Mouse (Mus musculus) spleen, embryonic (tissue): ENCODE data around the gene Mertk.

ENCODE experiments used
- CTCF ChIA-PET: fragments of 350-600 bp; sonication (Branson Sonifier 250); formaldehyde crosslinking; loops from one replicate; lab custom pipeline; 2022; lab: Charles Lee

Gene Mertk

DNA sequence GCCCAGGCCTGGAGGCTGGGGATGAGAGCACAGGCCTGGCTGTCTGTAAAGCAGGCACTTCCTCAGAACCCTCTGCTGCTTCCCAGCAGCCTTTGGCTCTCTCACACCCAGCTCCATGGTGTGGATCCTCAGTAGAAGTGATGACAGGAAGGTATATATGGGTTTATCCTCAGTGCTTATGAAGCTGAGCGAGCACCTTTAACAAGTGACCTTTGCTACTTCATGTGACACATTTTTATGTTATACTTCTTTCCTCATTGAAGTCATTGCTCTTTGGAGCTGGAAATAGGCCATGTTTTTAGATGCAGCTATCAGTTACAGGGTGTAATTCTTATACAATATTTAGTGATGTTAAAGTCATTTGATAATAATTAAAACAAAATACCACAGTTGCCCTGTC is 67.0 kb downstream of the Mertk start:
- CTCF ChIA-PET, result no interaction called here

DNA sequence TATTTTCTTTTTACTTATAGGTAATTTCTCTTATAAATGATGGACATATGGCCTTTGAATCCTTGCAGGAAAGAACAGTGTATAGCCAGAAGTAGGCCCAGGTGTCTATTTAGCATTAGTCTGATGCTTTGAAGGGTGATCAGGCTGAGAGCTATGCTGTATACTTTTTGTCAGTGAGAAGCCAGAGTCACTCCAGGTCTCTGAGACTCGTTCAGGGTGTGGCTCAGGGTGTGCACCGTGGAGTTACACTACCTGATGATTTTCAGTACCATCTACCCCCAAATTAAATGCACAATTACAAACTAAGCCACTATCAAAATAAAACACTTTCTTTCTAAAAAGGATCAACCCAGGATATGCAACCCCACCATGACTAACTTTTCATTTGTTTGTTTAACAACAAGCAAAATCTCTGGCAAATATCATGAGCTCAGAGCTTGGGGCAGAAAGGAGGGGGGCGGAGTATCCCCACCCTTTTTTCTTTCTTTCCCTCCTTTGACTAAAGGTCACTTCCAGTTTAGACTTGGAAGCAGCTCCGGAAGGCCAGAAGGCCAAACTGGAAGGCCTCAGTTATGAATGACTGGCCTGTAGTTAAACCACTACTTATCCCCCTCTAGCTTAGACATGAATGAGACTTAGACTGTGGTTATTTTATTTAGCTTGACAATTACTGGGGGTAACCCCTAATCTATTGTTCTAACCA is 69.9 kb downstream of the Mertk start:
- CTCF ChIA-PET, result no interaction called here

DNA sequence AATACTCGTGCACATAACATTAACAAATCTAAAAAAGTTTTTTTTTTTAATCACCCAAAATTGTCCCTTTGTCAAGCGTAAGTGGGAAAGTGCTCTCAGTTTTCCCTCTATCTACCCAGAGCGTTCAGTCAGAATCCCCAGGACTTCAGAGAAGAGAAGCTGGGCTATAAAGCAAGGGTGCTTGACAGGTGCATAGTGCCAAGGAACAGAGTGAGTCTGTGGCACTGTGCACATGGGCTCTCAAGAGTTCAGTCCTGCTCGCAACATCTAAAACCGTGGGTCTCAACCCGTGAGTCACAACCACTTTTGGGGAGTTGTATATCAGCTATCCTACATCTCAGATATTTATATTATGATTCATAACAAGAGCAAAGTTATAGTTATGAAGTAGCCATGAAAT is 71.8 kb downstream of the Mertk start:
- CTCF ChIA-PET, result no interaction called here

DNA sequence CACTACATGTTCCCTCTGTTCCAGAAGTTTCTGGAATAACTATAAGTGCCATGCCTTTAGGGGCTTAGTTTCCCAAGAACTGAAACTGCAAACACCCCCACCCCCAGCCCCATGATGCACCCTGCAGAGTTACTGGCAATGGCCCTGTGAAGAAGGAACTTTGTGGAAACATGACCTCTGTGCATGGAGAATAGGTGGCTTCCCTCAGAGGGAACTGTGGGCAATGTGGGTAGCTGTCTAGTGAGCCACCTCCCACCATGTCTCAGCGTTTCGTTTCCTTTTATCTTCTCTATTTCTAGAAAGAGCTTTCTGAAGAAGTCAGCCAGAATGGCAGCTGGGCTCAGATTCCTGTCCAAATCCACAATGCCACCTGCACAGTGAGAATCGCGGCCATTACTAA is 72.3 kb downstream of the Mertk start:
- CTCF ChIA-PET, result no interaction called here

DNA sequence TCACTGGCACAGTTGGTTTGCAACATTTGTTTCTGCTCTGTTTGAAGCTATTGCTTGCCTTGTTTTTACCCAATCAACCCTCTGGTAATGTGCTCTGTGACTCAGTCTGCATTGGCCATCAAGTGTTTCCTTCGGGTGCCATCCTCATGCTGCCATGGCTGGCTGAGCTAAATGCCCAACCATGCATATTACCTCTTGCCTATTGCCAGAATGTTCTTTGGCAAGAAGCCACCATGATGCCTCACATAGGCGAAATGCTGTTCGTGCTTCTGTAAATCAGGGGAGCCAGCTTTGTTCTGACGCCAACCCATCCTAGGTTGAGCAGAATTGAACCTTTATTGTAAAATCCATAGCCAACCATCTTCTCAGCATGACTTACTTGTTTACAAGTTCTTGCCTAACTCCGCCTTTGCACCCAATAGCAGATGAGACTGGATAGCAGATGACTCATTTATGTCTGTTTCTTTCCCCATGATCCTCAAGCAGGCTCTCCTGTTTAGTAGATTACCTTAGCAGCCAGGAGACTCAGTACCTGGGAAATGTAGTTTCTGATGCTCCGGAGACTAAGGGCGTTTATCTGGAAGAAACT is 73.1 kb downstream of the Mertk start:
- CTCF ChIA-PET, result no interaction called here

DNA sequence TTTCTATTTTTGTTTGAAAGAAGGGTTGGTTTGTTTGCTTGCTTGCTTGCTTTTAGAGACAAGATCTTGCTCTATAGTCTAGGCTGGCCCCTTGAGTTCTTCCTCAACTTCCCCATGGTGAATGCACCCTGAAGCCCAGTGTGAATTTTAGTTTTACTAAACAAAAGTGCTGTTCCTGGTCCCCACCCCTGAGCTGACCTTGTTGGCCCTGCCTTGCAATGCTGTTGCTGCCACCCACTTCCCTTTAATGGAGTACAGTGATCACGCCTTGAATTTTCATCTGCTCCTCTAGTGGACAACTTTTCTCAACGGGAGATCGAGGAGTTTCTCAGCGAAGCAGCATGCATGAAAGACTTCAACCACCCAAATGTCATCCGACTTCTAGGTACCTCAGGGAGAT is 83.5 kb downstream of the Mertk start:
- CTCF ChIA-PET, result no interaction called here

DNA sequence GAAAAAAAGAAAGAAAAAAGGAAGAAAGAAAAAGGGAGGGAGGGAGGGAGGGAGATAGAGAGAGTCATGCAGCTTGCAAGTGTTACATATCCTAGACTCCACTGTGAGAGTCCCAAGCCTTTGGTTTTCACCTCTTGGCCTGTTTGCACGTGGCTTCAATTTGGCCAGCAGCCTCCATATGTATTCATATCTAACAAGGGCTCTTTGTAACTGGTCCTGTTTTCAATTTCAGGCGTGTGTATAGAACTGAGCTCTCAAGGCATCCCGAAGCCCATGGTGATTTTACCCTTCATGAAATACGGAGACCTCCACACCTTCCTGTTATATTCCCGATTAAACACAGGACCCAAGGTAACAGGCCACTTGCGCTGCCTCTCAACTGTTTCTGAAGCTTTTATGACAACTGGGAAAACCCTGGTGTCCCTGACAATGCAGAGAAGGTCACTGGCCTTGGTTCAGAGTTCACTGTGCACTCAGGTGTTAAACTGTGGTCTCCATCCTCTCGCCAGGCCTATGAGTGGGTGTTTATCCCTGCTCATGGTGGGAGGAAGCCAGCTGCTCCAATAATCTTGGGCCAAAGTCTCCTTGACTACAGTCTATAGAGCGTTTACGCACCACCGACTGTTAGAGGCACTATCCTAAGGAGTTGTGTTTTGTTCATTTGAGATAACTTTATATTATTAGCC is 85.0 kb downstream of the Mertk start:
- CTCF ChIA-PET, result no interaction called here

DNA sequence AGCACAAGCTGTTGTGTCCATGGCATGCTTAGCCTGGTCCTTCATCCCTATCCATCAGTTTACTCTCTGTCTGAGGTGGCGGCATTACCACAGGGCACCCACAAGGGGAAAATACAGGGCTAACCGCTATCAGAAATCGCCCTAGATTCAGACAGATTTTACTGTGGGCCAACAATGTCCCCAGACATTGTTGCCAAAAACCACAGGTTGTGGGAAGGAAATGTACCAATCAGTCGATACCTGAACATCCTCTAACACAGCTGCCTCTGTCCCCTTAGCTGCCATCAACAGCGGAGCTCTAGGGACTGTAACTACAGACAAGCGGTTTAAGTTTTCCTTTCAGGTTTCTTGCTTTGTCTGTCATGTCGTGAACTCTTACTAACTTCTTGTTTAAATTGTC is 86.1 kb downstream of the Mertk start:
- CTCF ChIA-PET, result no interaction called here

DNA sequence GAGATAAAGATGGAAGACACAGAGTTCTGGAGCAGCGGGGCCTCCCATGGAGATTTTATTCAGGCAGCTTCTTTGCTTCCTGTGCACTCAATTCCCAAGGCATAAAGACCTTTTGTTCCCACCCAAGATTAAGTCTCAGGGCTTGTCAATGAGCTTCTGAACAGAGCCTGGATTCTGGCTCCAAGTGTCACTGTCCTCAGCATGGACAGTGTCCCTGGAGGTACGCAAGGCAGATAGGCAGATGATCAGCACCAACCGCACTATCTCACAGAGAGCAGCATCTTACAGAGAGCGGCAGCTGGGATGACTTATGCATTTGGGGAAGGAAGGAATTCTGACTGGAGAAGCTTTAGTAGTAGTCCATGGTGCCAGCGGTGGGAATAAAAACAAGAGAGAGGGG is 87.6 kb downstream of the Mertk start:
- CTCF ChIA-PET, result interaction anchor here (0.6 kb wide), 1 partner anchor 685 kb away, joined by 3 read pairs; no protein-coding TSS in a partner anchor

DNA sequence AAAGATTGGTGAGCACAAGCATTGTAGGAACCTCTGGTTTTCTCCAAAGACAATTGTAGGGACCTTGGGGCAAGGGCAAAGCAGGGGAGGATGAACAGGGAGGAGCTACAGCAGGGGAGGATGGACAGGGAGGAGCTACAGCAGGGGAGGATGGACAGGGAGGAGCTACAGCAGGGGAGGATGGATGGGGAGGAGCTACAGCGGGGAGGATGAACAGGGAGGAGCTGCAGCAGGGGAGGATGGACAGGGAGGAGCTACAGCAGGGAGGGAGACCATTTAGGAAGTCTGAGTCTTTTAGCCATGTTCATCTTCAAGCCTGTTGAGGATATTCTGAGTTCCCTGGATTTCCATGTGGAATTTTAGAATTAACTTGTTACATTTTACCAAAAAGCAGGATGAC is 88.0 kb downstream of the Mertk start:
- CTCF ChIA-PET, result interaction anchor here (0.6 kb wide), 1 partner anchor 685 kb away, joined by 3 read pairs; no protein-coding TSS in a partner anchor

DNA sequence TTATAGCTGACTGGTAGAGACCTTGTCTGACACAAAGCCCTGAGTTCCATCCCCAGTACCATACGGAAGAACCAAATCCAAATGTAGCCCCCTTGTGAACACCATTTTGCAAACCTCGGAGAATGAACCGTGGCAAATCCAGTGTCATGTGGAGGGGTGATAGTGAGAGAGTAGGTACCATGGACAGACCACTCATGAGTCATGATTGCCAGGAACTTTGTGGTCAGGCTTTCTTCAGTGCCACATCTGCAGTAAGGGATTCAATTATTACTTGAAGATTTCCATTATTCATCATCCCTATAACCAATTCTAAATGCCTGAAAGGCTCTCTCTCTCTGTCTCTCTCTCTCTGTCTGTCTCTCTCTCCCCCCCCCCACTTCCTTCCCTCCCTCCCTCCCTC is 89.0 kb downstream of the Mertk start:
- CTCF ChIA-PET, result no interaction called here

DNA sequence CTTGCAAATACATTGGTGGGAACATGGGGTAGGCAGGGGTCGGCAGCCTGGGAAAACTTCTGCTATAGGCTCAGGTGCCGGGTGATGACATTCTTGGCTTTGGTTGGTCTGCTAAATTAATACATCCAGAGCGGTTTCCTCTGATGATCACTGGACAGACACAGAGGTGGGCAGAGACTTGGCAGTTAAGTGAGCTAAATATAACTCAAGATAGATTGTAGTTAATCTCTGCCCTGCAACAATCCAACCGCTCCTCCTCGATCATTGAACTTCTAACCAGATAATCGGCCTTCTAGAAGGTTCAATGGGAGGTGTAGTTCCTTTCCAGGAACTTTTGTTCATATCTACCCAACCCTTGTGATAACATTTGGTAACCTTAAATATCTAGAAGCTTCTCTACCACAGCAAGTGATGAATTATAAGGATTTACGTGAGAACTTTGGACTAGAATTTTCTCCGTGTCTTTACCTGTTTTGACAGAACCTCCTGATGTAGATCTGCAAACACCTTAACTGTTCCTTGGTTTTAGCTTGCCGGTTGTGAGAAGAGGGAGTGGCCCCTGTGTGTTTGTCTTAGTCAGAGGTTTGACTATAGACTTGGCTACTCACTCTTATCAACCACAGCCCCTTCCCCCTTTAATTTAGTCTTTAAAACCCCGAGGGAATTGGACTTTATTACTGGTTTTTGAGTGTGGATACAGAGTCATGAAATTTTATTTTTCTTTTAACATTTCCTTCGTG is 92.3 kb downstream of the Mertk start:
- CTCF ChIA-PET, result no interaction called here

DNA sequence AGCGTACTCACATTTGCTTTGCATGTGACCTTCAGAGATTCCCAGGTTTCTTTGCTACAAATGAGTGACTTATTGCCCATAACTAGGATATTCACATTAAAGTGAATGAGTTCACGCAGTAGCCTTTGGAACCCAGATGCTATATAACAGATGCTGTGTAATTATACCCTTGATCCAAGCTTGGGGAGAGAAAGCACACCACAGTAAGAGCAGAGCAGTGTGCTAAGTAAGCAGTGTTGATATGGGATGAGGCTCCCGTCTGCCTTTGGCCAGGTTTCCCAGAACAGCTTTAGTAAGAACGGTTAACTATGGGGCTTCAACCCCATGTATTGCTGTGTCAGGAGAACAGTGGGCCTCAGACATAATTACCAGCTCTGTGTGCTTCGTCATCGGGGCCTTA is 95.2 kb downstream of the Mertk start:
- CTCF ChIA-PET, result no interaction called here

DNA sequence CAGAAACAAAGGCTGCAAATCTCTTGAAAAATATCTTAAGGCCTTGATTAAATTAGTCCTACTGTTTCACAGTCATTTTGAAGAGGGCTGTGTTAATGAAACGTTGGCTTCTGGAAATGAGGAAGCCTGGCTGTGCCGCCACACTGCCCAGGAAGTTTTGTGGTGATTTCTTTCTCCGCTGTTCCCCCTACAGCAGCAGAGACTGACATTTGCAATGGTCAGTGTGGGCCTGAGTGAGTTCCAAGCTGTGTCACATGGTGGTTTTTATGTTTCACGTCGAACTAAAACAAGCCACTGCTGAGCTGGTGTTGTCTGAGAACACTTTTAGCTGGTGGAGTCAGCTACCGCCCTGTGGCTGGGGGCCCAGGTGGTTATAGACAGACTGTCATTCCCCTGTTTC is 97.7 kb downstream of the Mertk start:
- CTCF ChIA-PET, result no interaction called here

DNA sequence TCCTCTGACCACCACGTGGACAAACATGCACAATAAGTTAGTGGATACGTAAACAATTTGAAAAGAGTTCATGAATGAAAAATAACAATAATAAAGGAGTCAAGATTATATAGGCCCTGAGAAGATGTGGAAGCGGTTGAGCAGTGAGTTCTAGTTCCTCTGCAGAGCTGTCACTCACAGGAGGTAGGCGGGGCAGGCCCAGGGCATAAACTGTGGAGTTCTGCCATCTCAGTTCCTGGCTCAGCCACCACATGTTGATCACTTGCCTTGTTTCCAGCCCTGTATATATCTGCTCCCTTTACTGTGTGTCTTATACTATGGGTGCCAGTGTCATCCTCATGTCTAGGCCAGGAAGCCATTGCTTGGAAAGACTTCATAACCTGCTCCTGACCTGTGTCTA is 104.7 kb downstream of the Mertk start:
- CTCF ChIA-PET, result no interaction called here

DNA sequence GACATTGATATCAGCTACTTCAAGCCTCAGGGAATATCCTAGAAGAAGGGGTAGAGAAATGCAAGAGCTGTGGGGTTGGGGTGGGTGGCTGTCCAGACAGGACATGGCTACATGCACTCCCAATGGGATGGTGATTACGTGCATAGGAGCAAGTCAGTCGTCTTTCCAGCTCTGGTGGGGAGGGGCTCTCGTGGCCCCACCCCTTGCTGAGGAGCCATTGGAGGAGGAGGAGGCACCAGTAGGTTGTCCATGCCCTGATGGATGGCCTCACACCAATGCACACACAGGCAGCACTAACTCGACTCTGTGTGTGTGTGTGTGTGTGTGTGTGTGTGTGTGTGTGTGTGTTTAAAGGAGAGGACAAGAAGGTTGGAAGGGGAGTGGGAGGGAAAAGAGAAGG is 106.6 kb downstream of the Mertk start:
- CTCF ChIA-PET, result no interaction called here

DNA sequence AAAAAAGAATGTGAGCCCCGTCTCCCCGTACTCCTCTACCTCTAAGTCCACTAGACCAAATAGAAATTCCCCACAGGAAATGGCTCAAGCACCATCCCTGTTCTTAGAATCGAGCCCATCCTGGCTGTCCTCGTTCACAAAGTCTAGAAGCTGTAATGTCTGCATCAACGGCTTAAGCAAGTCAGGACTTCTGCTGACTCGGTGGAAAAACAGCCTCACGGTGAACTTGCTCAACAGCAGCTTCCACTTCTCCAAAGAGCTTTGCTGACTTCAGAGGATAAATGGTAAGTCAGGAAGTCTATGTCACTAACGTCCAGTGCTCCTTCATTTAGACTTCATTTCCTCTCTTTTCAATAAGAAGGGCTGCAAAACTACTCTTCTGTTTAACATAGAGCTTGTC is 107.8 kb downstream of the Mertk start:
- CTCF ChIA-PET, result no interaction called here

DNA sequence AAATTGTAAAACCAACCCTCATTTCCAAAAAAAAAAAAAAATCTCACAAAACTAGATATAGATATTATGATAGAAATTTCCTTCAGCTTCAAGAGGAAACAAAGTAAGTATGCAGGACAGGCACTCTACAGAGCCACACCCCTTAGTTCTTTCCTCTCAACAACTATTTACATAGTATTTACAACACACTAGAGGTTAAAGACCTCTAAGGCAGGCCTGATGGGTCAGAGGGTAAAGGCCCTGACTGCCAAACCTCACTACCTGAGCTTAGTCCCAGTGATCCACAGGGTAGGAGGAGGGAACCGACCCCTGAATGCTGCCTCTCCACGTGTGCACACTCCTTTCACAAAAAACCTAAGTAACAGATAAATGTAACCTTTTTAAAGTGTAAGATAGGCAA is 114.0 kb downstream of the Mertk start:
- CTCF ChIA-PET, result no interaction called here

DNA sequence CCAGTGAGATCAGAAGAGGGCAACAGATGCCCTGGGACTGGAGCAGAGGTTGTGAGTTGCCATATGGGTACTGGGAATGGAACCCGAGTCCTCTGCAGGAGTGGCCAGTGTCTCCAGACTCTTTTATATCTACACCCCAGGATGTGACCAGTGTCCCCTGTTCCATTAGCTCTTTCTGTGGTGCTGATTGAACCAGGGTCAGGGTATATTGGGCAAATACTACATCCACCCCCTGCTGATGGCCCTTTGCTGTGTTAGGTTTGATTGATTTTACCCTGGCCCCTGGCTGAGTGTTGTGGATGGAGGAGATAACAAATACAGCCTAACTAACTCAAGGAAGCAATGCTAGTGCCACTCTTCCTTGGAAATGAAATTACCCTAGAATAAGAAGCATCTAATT is 117.6 kb downstream of the Mertk start:
- CTCF ChIA-PET, result no interaction called here

DNA sequence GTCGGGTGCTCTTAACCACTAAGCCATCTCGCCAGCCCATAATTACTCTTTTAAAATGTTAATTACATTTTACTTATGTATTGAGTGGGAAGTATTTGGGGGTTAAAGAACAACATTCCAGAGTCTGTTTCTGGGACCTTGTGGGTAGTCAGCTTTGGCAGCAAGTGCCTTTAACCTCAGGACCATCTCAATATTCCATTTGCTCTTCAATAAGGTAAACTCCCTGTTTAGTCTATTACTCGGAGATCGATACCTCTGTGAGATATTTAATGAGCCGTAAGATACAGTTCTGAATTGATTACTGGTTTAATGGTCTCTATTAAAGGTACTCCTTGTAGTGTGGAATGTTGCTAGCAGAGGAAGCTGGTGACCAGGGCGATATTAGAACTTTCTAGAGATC is 118.2 kb downstream of the Mertk start:
- CTCF ChIA-PET, result no interaction called here

DNA sequence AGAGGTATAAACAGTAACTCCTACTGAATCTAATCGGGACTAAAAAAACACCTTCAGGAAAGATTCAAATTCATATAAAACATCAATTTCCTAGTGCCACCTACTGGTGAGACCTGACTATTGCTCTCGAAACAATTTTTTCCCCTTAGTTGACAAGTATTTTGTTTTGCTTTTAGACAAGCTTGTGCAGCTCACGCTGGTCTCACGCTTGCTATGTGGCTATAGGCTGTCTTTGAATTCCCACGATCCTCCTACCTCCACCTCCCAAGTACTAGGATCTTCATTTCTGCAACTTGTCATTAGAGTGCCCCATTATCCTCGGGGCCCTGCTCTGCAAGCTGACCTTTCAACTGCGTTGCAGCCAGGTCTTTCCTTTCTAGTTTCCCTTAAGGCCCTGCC is 118.6 kb downstream of the Mertk start:
- CTCF ChIA-PET, result no interaction called here
